Mouse (Mus musculus): ENCODE results near the gene 4930404N11Rik. TPM values are rescaled to one million over a fixed set of nuclear protein-coding genes. Genes with fewer than 3 reads are reported as not detected.

Gene 4930404N11Rik
- polyA plus RNA-seq, 1 experiment from 2014 or later: 1.4 TPM

DNA sequence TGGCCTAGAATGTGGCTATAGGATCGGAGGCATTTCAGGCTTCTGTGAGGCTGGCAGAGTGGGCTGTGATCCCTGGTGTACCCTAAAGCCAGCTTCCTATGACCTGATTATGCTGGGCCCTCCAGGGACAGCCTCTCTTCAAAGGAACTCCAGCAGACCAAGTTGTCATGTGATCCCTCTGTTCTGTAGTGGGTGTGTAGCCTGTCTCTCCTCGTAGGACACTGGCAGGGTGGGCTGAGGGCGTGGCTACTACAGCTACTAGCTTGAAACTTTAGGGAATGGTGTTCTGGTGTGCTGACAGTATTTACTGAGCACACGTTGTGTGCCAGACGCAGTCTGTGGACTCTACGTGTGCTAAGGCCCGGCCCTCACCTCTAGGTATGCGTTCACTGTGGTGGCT is 4.9 kb downstream of the 4930404N11Rik start:
- peak overlapping the region; percentile 8; the same call in 1 of the 2 replicates for H3K4me3 ChIP-seq
- H3K36me3 ChIP-seq: peaks cover 54% of the 10 kb centered on the region
- H3K9me3 ChIP-seq (replicated peaks): no peaks in the 10 kb centered on the region
- peaks cover 92% of the 10 kb centered on the region for H3K4me1 ChIP-seq
- peak overlapping the region; percentile 94 for H3K27ac ChIP-seq
- 66% methylated on average over 8 of the region's 8 CpGs for WGBS (ENCODE audit: insufficient replicate concordance)
- peak overlapping the region; percentile 96 for H3K4me2 ChIP-seq
- ATAC-seq: no peak
- H3K27me3 ChIP-seq (replicated peaks): no peaks in the 10 kb centered on the region
- peak overlapping the region; percentile 100 for H3K9ac ChIP-seq

GRCm38 (mm10) chr10:81358841-81359240 is 6.8 kb downstream of the 4930404N11Rik start:
- Histone ChIP-seq H3K9ac (peak overlapping the region; percentile 100), H3K4me2 (peak overlapping the region; percentile 96), H3K27me3 (replicated peaks) (no peaks in the 10 kb centered on the region), H3K36me3 (peaks cover 46% of the 10 kb centered on the region), H3K9me3 (replicated peaks) (no peaks in the 10 kb centered on the region), H3K27ac (peak overlapping the region; percentile 94), H3K4me3 (peak overlapping the region; percentile 90), H3K4me1 (peaks cover 90% of the 10 kb centered on the region)
- ATAC-seq: no peak
- 43% methylated on average over 1 of the region's 1 CpGs for WGBS (ENCODE audit: insufficient replicate concordance)

GRCm38 (mm10) chr10:81358209-81358608 is 7.4 kb downstream of the 4930404N11Rik start:
- Histone ChIP-seq H3K27ac (peak overlapping the region; percentile 94), H3K9ac (peak overlapping the region; percentile 100), H3K27me3 (replicated peaks) (no peaks in the 10 kb centered on the region), H3K4me1 (peaks cover 83% of the 10 kb centered on the region), H3K4me2 (peak overlapping the region; percentile 96), H3K36me3 (peaks cover 40% of the 10 kb centered on the region), H3K4me3 (peak overlapping the region; percentile 90), H3K9me3 (replicated peaks) (no peaks in the 10 kb centered on the region)
- 10% methylated on average over 4 of the region's 4 CpGs for whole genome bisulfite sequencing (ENCODE audit: insufficient replicate concordance)
- no peak for ATAC-seq

DNA sequence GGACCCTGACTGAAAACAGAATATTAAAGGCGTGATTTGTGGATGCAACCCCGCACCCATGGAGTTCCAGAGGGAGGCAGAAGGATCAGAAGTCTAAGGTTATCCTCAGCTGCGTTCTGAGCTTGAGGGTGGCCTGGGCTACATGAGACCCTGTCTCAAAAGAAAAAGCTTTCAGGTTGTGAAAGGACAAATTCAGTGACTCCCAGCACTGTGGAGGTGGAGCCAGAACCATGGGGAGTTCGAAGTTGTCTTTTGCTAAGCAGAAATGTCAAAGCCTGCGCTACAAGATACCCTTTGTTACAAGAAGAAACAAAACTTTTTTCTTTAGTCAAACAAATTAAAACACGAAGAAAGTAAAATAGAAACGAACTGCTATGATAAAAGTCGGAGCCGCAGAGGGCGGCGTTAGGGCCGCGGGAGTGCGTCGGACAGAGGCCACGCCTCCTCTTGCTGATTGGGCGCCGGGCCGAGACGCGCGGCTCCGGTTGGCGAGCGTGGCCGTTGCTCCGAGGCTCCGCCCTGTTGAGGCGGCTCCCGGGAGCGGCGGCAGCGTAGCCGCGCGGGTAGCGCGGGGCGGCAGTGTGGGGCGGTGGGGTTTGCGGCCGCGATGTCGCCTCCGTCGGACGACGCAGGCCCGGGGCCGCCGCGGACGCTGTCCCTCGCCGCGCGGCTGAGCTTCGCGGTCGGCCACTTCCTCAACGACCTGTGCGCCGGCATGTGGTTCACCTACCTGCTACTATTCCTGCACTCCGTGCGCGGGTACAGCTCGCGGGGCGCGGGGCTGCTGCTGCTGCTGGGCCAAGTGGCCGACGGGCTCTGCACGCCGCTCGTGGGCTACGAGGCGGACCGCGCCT is 8.4 kb downstream of the 4930404N11Rik start, which contains the start of gene Mfsd12:
Mfsd12 (plus strand) TSS at position 501 of the 854 bp plus-strand sequence.
- Histone ChIP-seq H3K9ac (peak within 1 kb of the TSS; percentile 100), H3K4me2 (peak within 1 kb of the TSS; percentile 96), H3K4me1 (peaks cover 83% of the 10 kb centered on the region), H3K36me3 (peaks cover 31% of the 10 kb centered on the region), H3K27me3 (replicated peaks) (no peaks in the 10 kb centered on the region), H3K9me3 (replicated peaks) (no peaks in the 10 kb centered on the region), H3K4me3 (peak within 1 kb of the TSS; percentile 90), H3K27ac (peak within 1 kb of the TSS; percentile 94)
- ATAC-seq: peak; percentile 85
- 2% methylated on average over 79 of the region's 79 CpGs for WGBS (ENCODE audit: insufficient replicate concordance)

GRCm38 (mm10) chr10:81356352-81356990 is 9.1 kb downstream of the 4930404N11Rik start:
- H3K4me1 ChIP-seq: peaks cover 83% of the 10 kb centered on the region
- WGBS (ENCODE audit: insufficient replicate concordance): 33% methylated on average over 12 of the region's 12 CpGs
- H3K27me3 ChIP-seq (replicated peaks): no peaks in the 10 kb centered on the region
- H3K9me3 ChIP-seq (replicated peaks): no peaks in the 10 kb centered on the region
- H3K4me2 ChIP-seq: peak overlapping the region; percentile 96
- H3K36me3 ChIP-seq: peaks cover 24% of the 10 kb centered on the region
- no peak for ATAC-seq
- H3K9ac ChIP-seq: peak overlapping the region; percentile 61
- H3K27ac ChIP-seq: peak overlapping the region; percentile 94
- H3K4me3 ChIP-seq: peak overlapping the region; percentile 90

DNA sequence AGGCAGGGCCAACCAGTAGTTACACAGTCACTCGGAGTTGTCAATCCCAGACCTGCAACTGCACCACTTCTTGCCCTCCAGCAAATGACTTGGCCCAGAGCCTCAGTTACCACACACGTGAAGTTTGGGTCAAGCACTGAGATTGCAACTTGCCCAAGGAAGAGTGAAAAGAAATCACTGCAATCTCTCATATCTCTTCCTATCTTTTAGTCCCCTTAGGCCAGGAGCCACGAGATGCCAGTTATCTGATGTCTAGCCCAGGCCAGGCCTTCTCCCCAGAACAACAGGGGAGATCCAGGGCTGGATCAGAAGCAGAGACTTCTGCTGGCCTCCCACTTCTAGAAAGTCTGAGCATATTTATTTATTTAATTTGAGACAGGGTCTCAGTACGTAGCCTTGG is 10.1 kb downstream of the 4930404N11Rik start:
- Histone ChIP-seq H3K4me3 (no peak overlapping the region), H3K9ac (no peak overlapping the region), H3K9me3 (replicated peaks) (no peaks in the 10 kb centered on the region), H3K27ac (peak overlapping the region; percentile 94; the same call in 1 of the 2 replicates), H3K4me1 (peaks cover 80% of the 10 kb centered on the region), H3K36me3 (peaks cover 15% of the 10 kb centered on the region), H3K27me3 (replicated peaks) (no peaks in the 10 kb centered on the region), H3K4me2 (no peak overlapping the region)
- ATAC-seq: no peak
- 57% methylated on average over 4 of the region's 4 CpGs for WGBS (ENCODE audit: insufficient replicate concordance)

GRCm38 (mm10) chr10:81354738-81355477 is 10.7 kb downstream of the 4930404N11Rik start:
- H3K4me1 ChIP-seq: peaks cover 74% of the 10 kb centered on the region
- H3K36me3 ChIP-seq: peaks cover 8% of the 10 kb centered on the region
- H3K27me3 ChIP-seq (replicated peaks): no peaks in the 10 kb centered on the region
- 0 out of 2 replicates have a peak overlapping the region, but pooled peaks have one; percentile 32 for H3K27ac ChIP-seq
- no peaks in the 10 kb centered on the region for H3K9me3 ChIP-seq (replicated peaks)
- 63% methylated on average over 9 of the region's 9 CpGs for whole genome bisulfite sequencing (ENCODE audit: insufficient replicate concordance)
- no peak overlapping the region for H3K4me2 ChIP-seq
- H3K9ac ChIP-seq: no peak overlapping the region
- no peak overlapping the region for H3K4me3 ChIP-seq
- ATAC-seq: no peak

DNA sequence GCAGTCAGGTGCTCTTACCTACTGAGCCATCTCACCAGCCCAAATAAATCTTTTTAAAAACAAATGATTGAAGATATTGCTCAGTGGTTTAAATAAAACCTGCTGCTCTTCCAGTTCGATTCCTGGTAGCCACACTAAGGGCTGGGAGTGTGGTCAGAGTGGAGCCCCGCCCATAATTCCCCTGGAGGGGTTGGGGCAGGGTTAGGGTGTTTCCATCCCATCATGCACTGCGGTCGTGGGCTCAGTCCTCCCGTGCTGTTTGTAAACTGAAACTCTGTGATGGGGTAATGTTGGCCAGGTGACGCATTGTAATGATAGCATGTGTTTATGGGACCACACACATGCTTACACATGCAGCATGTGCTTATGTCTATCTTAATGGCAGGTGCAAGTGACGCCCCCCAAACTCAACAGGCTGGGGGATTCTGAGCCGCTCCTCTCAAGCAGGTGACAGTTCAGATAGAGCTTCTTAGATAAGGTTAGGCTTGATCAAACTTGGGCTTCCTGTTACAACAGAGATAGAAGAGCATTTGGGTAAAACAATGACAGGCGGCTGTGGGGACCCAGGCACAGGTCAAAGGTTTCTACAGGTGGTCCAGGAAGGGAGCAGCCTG is 13.8 kb downstream of the 4930404N11Rik start:
- Histone ChIP-seq H3K4me1 (peaks cover 82% of the 10 kb centered on the region), H3K9ac (peak overlapping the region; percentile 71), H3K27ac (peak overlapping the region; percentile 91), H3K9me3 (replicated peaks) (no peaks in the 10 kb centered on the region), H3K27me3 (replicated peaks) (no peaks in the 10 kb centered on the region), H3K36me3 (peaks cover 19% of the 10 kb centered on the region), H3K4me3 (peak overlapping the region; percentile 83), H3K4me2 (peak overlapping the region; percentile 76)
- WGBS (ENCODE audit: insufficient replicate concordance): 3% methylated on average over 9 of the region's 9 CpGs
- peak; percentile 26 for ATAC-seq

- Histone ChIP-seq H3K9me3 (replicated peaks) (no peaks in the 10 kb centered on the region), H3K27me3 (replicated peaks) (peaks cover 10% of the 10 kb centered on the region), H3K9ac (peak within 1 kb of the TSS; percentile 91), H3K4me3 (peak within 1 kb of the TSS; percentile 83), H3K27ac (peak within 1 kb of the TSS; percentile 91), H3K36me3 (peaks cover 19% of the 10 kb centered on the region), H3K4me2 (peak within 1 kb of the TSS; percentile 95), H3K4me1 (peaks cover 81% of the 10 kb centered on the region)
- peak; percentile 91 for ATAC-seq
- WGBS (ENCODE audit: insufficient replicate concordance): under 1% methylated on average over 54 of the region's 54 CpGs
These were observed 15.1 kb downstream of the 4930404N11Rik start, which contains the start of gene Hmg20b for GRCm38 (mm10) chr10:81350351-81351063. Hmg20b (minus strand) TSS chr10:81350480.

GRCm38 (mm10) chr10:81349961-81350350 is 15.7 kb downstream of the 4930404N11Rik start:
- peak overlapping the region; percentile 90 for H3K27ac ChIP-seq
- peak overlapping the region; percentile 95 for H3K4me2 ChIP-seq
- peaks cover 19% of the 10 kb centered on the region for H3K36me3 ChIP-seq
- no peaks in the 10 kb centered on the region for H3K9me3 ChIP-seq (replicated peaks)
- ATAC-seq: no peak; the same call in 1 of the 2 replicates
- under 1% methylated on average over 29 of the region's 29 CpGs for WGBS (ENCODE audit: insufficient replicate concordance)
- H3K27me3 ChIP-seq (replicated peaks): peaks cover 15% of the 10 kb centered on the region
- H3K4me1 ChIP-seq: peaks cover 78% of the 10 kb centered on the region
- peak overlapping the region; percentile 83 for H3K4me3 ChIP-seq
- peak overlapping the region; percentile 91 for H3K9ac ChIP-seq
